Mouse (Mus musculus) myocyte (in vitro differentiated cells): Measurements from ENCODE around the gene Fam193a.

Experiments
- MAX ChIP-seq: IDR thresholded peaks from one replicate; pipeline ENCODE4 v1.6.1; 2011; ENCODE audit warnings: low read depth, mild to moderate bottlenecking, control low read depth
- MYOD1 ChIP-seq, 3 experiments: IDR thresholded peaks; one replicate each; pipeline ENCODE4 v1.6.1; 2011; ENCODE audit warnings: control low read depth in 2 of 3, low read depth in 2 of 3, mild to moderate bottlenecking in 2 of 3, moderate library complexity in 1 of 3; ENCODE audit not compliant: insufficient read length in 2 of 3, control insufficient read depth in 1 of 3
- POLR2A ChIP-seq: IDR thresholded peaks from one replicate; pipeline ENCODE4 v1.6.1; 2011; ENCODE audit warnings: low read depth, mild to moderate bottlenecking, control low read depth, moderate library complexity; ENCODE audit not compliant: insufficient read length
- TCF3 ChIP-seq: IDR thresholded peaks from one replicate; pipeline ENCODE4 v1.6.1; 2011; ENCODE audit warnings: low read depth, control low read depth; ENCODE audit not compliant: insufficient read length

GRCm38 (mm10) chr5:34468039-34468775 lies 98.5 kb downstream of the Fam193a start:
- no peak for TF ChIP-seq MYOD1 (IDR thresholded peaks at IDR 0.05; ENCODE audit: control insufficient read depth in 1 of 3, insufficient read length in 2 of 3, low read depth in 2 of 3)
- TF ChIP-seq POLR2A = no peak
- no peak for TF ChIP-seq TCF3
- TF ChIP-seq MAX = no peak
